Mouse (Mus musculus) bone marrow, adult 2 months (tissue): ENCODE results near the gene Rbl1. TPM values are rescaled to one million over a fixed set of nuclear protein-coding genes. Genes with fewer than 3 reads are reported as not detected.

Experiments used
- H3K27ac ChIP-seq: fragments of 200-500 bp; 2 replicates; pipeline ENCODE4 v1.5.1; 2012; ENCODE audit warnings: low read depth, mild to moderate bottlenecking, control low read depth, inconsistent platforms, low read length; ENCODE audit not compliant: control insufficient read depth, poor library complexity, insufficient read depth
- H3K4me1 ChIP-seq: fragments of 200-500 bp; 2 replicates; pipeline ENCODE4 v1.6.1; 2011; ENCODE audit warnings: low read length; ENCODE audit not compliant: control insufficient read depth, insufficient read depth
- H3K4me3 ChIP-seq: fragments of 200-500 bp; replicated peaks from 2 replicates; pipeline ENCODE3; 2011; ENCODE audit warnings: mild to moderate bottlenecking, low read depth, low read length, control low read depth; ENCODE audit not compliant: control insufficient read depth
- CTCF ChIP-seq: fragments of 200-500 bp; IDR thresholded peaks from 2 replicates; pipeline ENCODE4 v1.5.1; 2011; ENCODE audit warnings: low read length, control low read depth; ENCODE audit not compliant: control insufficient read depth, insufficient read depth
- POLR2A ChIP-seq: fragments of 200-500 bp; IDR thresholded peaks from 2 replicates; pipeline ENCODE4 v1.6.1; 2011; ENCODE audit warnings: low read depth, mild to moderate bottlenecking, control low read depth, low read length, borderline replicate concordance; ENCODE audit not compliant: control insufficient read depth
- WGBS: fragments of 180-500 bp; shearing (Covaris S2); methylation state at CpG from one replicate; pipeline ENCODE4 v1.1.7; 2018; 5-methylcytosine and 5-hydroxymethylcytosine counted together
- polyA plus RNA-seq: library from polyadenylated mRNA; stranded (reverse); fragments of >200 nt; gene quantifications from 2 replicates; pipeline ENCODE4 v1.2.4, GENCODE M21; 2011; ENCODE audit warnings: low replicate concordance; ENCODE audit not compliant: missing spikeins, insufficient read depth, insufficient read length

Gene Rbl1
- polyA plus RNA-seq, 1 experiment, result 17.1 TPM

GRCm38 (mm10) chr2:157133769-157134478, 70.4 kb downstream of the Rbl1 start:
- 2% methylated on average over 11 of the region's 11 CpGs for WGBS
- TF ChIP-seq CTCF (no peak), POLR2A (no peak)
- Histone ChIP-seq H3K4me1 (peaks cover 7% of the 10 kb centered on the region), H3K27ac (peak overlapping the region; percentile 92), H3K4me3 (peak overlapping the region; percentile 94)

GRCm38 (mm10) chr2:157132686-157133540, 71.4 kb downstream of the Rbl1 start:
- TF ChIP-seq POLR2A (no peak), CTCF (no peak)
- peak overlapping the region; percentile 73 for H3K4me3 ChIP-seq
- WGBS, result 60% methylated on average over 3 of the region's 3 CpGs
- H3K4me1 ChIP-seq, result peaks cover 5% of the 10 kb centered on the region
- peak overlapping the region; percentile 79 for H3K27ac ChIP-seq

- Histone ChIP-seq H3K4me1 (peaks cover 5% of the 10 kb centered on the region), H3K27ac (no peak overlapping the region), H3K4me3 (peak overlapping the region; percentile 30)
- 68% methylated on average over 1 of the region's 1 CpGs for WGBS
- TF ChIP-seq CTCF, result no peak
- no peak for TF ChIP-seq POLR2A
Observed at GRCm38 (mm10) chr2:157132086-157132485, 72.2 kb downstream of the Rbl1 start.

GRCm38 (mm10) chr2:157130813-157131514, 73.4 kb downstream of the Rbl1 start:
- 26% methylated on average over 8 of the region's 8 CpGs for WGBS
- TF ChIP-seq CTCF, result no peak
- TF ChIP-seq POLR2A, result no peak
- H3K4me3 ChIP-seq, result peak overlapping the region; percentile 62
- peaks cover 5% of the 10 kb centered on the region for H3K4me1 ChIP-seq
- H3K27ac ChIP-seq, result peak overlapping the region; percentile 18; the same call in 1 of the 2 replicates

- TF ChIP-seq CTCF (no peak), POLR2A (no peak)
- peak overlapping the region; percentile 30 for H3K4me3 ChIP-seq
- peaks cover 5% of the 10 kb centered on the region for H3K4me1 ChIP-seq
- H3K27ac ChIP-seq, result peak overlapping the region; percentile 50
- WGBS, result under 1% methylated on average over 11 of the region's 11 CpGs
Observed at GRCm38 (mm10) chr2:157129601-157130164, 74.7 kb downstream of the Rbl1 start.

GRCm38 (mm10) chr2:157129096-157129495, 75.2 kb downstream of the Rbl1 start:
- H3K4me3 ChIP-seq, result peak overlapping the region; percentile 30
- 7% methylated on average over 4 of the region's 4 CpGs for WGBS
- peaks cover 5% of the 10 kb centered on the region for H3K4me1 ChIP-seq
- H3K27ac ChIP-seq, result no peak overlapping the region; the same call in 1 of the 2 replicates
- TF ChIP-seq CTCF (no peak), POLR2A (no peak)

GRCm38 (mm10) chr2:157128072-157128471, 76.3 kb downstream of the Rbl1 start:
- WGBS, result 45% methylated on average over 4 of the region's 4 CpGs
- peaks cover 3% of the 10 kb centered on the region for H3K4me1 ChIP-seq
- no peak overlapping the region for H3K27ac ChIP-seq
- no peak overlapping the region for H3K4me3 ChIP-seq
- TF ChIP-seq CTCF (peak; percentile 29; the same call in 1 of the 2 replicates), POLR2A (no peak)

GRCm38 (mm10) chr2:157127370-157127769, 77.0 kb downstream of the Rbl1 start:
- TF ChIP-seq POLR2A, result no peak
- TF ChIP-seq CTCF, result no peak
- Histone ChIP-seq H3K4me3 (no peak overlapping the region), H3K27ac (no peak overlapping the region), H3K4me1 (peaks cover 3% of the 10 kb centered on the region)
- WGBS, result 84% methylated on average over 3 of the region's 3 CpGs
